Comparison of ENCODE assay signal across 11 mouse cellular contexts in the genomic region with DNA sequence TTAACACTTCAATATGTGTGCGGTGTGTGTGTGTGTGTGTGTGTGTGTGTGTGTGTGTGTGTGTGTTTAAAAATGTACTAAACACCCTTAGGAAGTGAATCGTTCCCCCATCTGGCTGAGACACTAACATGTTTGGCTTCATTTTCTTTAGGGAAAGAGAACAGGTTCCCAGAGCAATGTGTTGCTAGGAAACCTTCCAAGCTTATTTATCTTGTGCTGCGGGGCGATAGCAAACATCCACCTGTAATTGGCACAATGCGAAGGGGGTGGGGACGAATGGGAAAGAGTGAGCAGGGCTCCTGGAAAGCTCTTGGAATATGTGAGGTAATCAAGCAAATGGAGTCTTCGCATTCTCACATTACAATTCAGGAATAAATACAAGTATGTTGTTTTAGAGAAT. TPM values are rescaled to one million over a fixed set of nuclear protein-coding genes. Genes with fewer than 3 reads are reported as not detected.
DNase-seq lines count a peak whose midpoint lies in the region; ATAC-seq and TF ChIP-seq lines count a peak whose summit lies in the region.
"Had no signal": no experiment of that assay in that cellular context is flagged by ENCODE, and none has a peak within 500 bp of the region (broad histone marks: within the 10 kb centered on the region; RNA-seq: fewer than 3 reads in every experiment).

No protein-coding gene starts in this region.

- DNase-seq in embryo, embryonic 11 days: peak; percentile 23
- DNase-seq in embryo, embryonic 9.5 days (ENCODE audit: extremely low spot score): no peak
- peak; percentile 48 to 77 for DNase-seq in cerebellum, adult 2 months
- peak; percentile 32 for DNase-seq in lung, postnatal 14 days
- DNase-seq in c-Kit-positive CD71-positive TER-119-positive erythroid progenitor cells, embryonic 14.5 days (ENCODE audit: low spot score): no peak
- no peak for DNase-seq in right cerebral cortex, postnatal 14 days
- no peak for DNase-seq in ovary, postnatal 14 days (ENCODE audit: low spot score)
- DNase-seq: liver; thymus, postnatal 4 days had no signal

- TF ChIP-seq CTCF in cerebellum, adult 2 months (IDR thresholded peaks at IDR 0.05; ENCODE audit: borderline replicate concordance, insufficient read depth, low read depth, low read length): no peak

- no peaks in the 10 kb centered on the region for H3K27me3 ChIP-seq in cerebellum, adult 2 months (ENCODE audit: control insufficient read depth, insufficient read depth, low read length)
- no peaks in the 10 kb centered on the region for H3K27me3 ChIP-seq in hindbrain, embryonic 13.5 days
- H3K27me3 ChIP-seq: neural tube, embryonic 12.5 days had no signal

- no peak for TF ChIP-seq POLR2A in cerebellum, adult 2 months (IDR thresholded peaks at IDR 0.05; ENCODE audit: borderline replicate concordance, insufficient read depth, low read length)

- H3K9me3 ChIP-seq in hindbrain, embryonic 13.5 days: no peaks in the 10 kb centered on the region
- H3K9me3 ChIP-seq: neural tube, embryonic 12.5 days had no signal

- 20% methylated on average over 7 of the region's 7 CpGs for WGBS in cerebellum, adult 2 months
- WGBS in hindbrain, embryonic 13.5 days: 30% methylated on average over 7 of the region's 7 CpGs

- peaks cover 5% of the 10 kb centered on the region; the same call in 1 of the 2 replicates for H3K4me1 ChIP-seq in cerebellum, adult 2 months (ENCODE audit: control insufficient read depth, insufficient read depth, low read length)
- H3K4me1 ChIP-seq in hindbrain, embryonic 13.5 days (replicated peaks): peaks cover 25% of the 10 kb centered on the region
- H3K4me1 ChIP-seq: neural tube, embryonic 12.5 days had no signal

- no peak overlapping the region for H3K4me3 ChIP-seq in cerebellum, adult 2 months (replicated peaks; ENCODE audit: insufficient read depth, low read depth, low read length)
- no peak overlapping the region for H3K4me3 ChIP-seq in hindbrain, embryonic 13.5 days
- H3K4me3 ChIP-seq: neural tube, embryonic 12.5 days had no signal

- H3K4me2 ChIP-seq in hindbrain, embryonic 13.5 days: no peak overlapping the region
- H3K4me2 ChIP-seq: neural tube, embryonic 12.5 days had no signal

- H3K27ac ChIP-seq in cerebellum, adult 2 months (ENCODE audit: insufficient read depth, low read length): no peak overlapping the region
- 0 out of 2 replicates have a peak overlapping the region, but pooled peaks have one; percentile 69 for H3K27ac ChIP-seq in hindbrain, embryonic 13.5 days
- H3K27ac ChIP-seq: neural tube, embryonic 12.5 days had no signal

- ATAC-seq in hindbrain, embryonic 13.5 days (ENCODE audit: low FRiP score): peak; percentile 93

- peaks cover 8% of the 10 kb centered on the region; the same call in 1 of the 2 replicates for H3K36me3 ChIP-seq in hindbrain, embryonic 13.5 days
- H3K36me3 ChIP-seq: neural tube, embryonic 12.5 days had no signal

- H3K9ac ChIP-seq in hindbrain, embryonic 13.5 days: no peak overlapping the region
- H3K9ac ChIP-seq: neural tube, embryonic 12.5 days had no signal

RNA-seq across cellular contexts. Expression of gene Cacybp, which starts 47.2 kb away (rescaled TPM):
- polyA plus RNA-seq in cerebellum, adult 2 months (2012; rRNA removed): 49.8 and 55.9 TPM in 2 replicates
- 263 and 271 TPM in 2 replicates for polyA plus RNA-seq in hindbrain, embryonic 13.5 days (2015; fragmentation: Nextera tagmentation; extraction: Ambion mirVana)

Comparison
In these comparisons a context has a peak if more than half of its experiments do, and no peak if none do; other contexts are left out.
1. DNase-seq: peak in embryo, embryonic 11 days (single experiment), cerebellum, adult 2 months (2 of 2) and lung, postnatal 14 days (single experiment); none in embryo, embryonic 9.5 days (single experiment), c-Kit-positive CD71-positive TER-119-positive erythroid progenitor cells, embryonic 14.5 days (single experiment), right cerebral cortex, postnatal 14 days (single experiment) and ovary, postnatal 14 days (single experiment).